Mouse (Mus musculus): ENCODE measurements at regions not wholly inside any gene's neighbourhood (a gene's known extent, or its start where the extent isn't known, plus 50 kb on each side); places are given as distances from the start of the nearest gene placed in this dataset.
A peak's percentile ranks its signal among the peaks of the same experiment; 100 is the strongest.

DNA sequence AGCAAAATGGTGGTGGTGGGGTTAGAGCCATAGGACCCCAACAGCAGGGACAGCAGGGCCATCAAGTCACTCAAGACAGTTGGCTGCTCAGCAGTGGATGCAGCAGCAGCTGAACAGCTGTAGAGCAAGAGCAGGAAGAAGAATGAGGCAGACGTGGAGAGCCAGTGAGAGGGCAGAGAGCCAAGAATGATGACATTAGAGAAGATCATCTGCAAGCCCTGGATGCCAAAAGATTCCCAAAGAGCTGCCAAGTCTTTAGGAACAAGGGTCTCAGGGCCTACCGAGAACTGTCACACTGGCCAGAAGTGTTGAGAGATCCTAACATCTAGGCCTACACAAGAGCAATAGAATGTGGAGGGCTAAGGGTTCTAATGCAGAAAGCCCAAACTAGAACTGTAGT lies 196.4 kb upstream of the Dcbld2 start:
- H3K4me3 ChIP-seq (ENCODE audit: insufficient read depth, low read length): no peak overlapping the region
- no peaks in the 10 kb centered on the region for H3K4me1 ChIP-seq (ENCODE audit: control insufficient read depth, insufficient read depth, low read length)
- TF ChIP-seq CTCF (IDR thresholded peaks at IDR 0.05; ENCODE audit: borderline replicate concordance, insufficient read depth, low read length) (no peak), POLR2A (IDR thresholded peaks at IDR 0.05; ENCODE audit: low read depth, low read length) (no peak)
- H3K27ac ChIP-seq (ENCODE audit: insufficient read depth, low read length): no peak overlapping the region

GRCm38 (mm10) chr16:58234686-58235085 lies 173.6 kb upstream of the Dcbld2 start:
- TF ChIP-seq POLR2A (IDR thresholded peaks at IDR 0.05; ENCODE audit: low read depth, low read length) (no peak), CTCF (IDR thresholded peaks at IDR 0.05; ENCODE audit: borderline replicate concordance, insufficient read depth, low read length) (no peak)
- Histone ChIP-seq H3K27ac (ENCODE audit: insufficient read depth, low read length) (no peak overlapping the region), H3K4me1 (ENCODE audit: control insufficient read depth, insufficient read depth, low read length) (no peaks in the 10 kb centered on the region), H3K4me3 (ENCODE audit: insufficient read depth, low read length) (no peak overlapping the region)

DNA sequence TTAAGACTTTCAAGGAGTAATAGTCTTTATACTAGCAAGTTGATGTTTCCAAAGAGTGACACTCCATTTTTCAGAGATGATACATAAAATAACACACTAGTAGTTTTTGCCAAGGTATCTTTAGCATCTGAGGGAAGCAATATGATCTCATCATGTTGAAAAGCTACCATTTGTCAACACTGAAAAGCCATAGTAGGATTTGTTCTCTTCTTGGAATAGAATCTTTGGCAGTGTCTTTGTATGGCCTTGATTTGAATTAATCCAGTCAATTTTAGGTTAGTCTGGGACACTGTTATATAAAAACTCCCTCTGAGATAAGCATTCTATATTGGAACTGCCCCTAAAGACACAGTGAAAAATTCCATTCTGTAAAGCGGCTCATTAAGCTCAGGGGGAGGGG lies 171.4 kb upstream of the Dcbld2 start:
- H3K4me3 ChIP-seq (ENCODE audit: insufficient read depth, low read length): no peak overlapping the region
- TF ChIP-seq CTCF (IDR thresholded peaks at IDR 0.05; ENCODE audit: borderline replicate concordance, insufficient read depth, low read length) (no peak), POLR2A (IDR thresholded peaks at IDR 0.05; ENCODE audit: low read depth, low read length) (no peak)
- H3K27ac ChIP-seq (ENCODE audit: insufficient read depth, low read length): no peak overlapping the region

DNA sequence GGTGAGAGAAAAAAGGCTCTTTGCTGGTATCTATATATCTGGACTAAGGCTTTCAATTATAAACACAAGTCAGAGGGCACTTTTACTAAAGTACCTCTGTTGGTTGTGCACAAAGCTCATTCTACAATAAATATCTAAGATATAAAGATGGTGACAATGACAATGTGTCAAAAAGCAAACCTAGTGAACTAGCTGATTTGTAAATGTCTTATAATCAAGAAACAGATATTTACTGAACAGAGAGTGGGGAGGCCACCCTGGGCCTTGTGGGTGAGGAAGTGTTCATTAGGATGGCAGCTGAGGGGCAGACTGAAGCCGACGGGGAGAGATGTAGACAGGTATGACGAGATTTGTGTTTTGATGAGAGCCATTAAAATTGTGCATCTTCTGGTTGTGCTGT lies 132.0 kb upstream of the Dcbld2 start:
- peaks cover 4% of the 10 kb centered on the region for H3K4me1 ChIP-seq (ENCODE audit: control insufficient read depth, insufficient read depth, low read length)

More for the DNA sequence above, 171.4 kb upstream of the Dcbld2 start:
- no peaks in the 10 kb centered on the region for H3K4me1 ChIP-seq (ENCODE audit: control insufficient read depth, insufficient read depth, low read length)

GRCm38 (mm10) chr16:58281474-58281873 lies 126.8 kb upstream of the Dcbld2 start:
- no peak overlapping the region for H3K4me3 ChIP-seq (ENCODE audit: insufficient read depth, low read length)
- TF ChIP-seq CTCF (IDR thresholded peaks at IDR 0.05; ENCODE audit: borderline replicate concordance, insufficient read depth, low read length) (no peak), POLR2A (IDR thresholded peaks at IDR 0.05; ENCODE audit: low read depth, low read length) (no peak)
- peaks cover 4% of the 10 kb centered on the region; the same call in 1 of the 2 replicates for H3K4me1 ChIP-seq (ENCODE audit: control insufficient read depth, insufficient read depth, low read length)
- H3K27ac ChIP-seq (ENCODE audit: insufficient read depth, low read length): no peak overlapping the region

More for the DNA sequence above, 132.0 kb upstream of the Dcbld2 start:
- TF ChIP-seq CTCF (IDR thresholded peaks at IDR 0.05; ENCODE audit: borderline replicate concordance, insufficient read depth, low read length) (no peak), POLR2A (IDR thresholded peaks at IDR 0.05; ENCODE audit: low read depth, low read length) (no peak)
- no peak overlapping the region for H3K4me3 ChIP-seq (ENCODE audit: insufficient read depth, low read length)
- no peak overlapping the region for H3K27ac ChIP-seq (ENCODE audit: insufficient read depth, low read length)

DNA sequence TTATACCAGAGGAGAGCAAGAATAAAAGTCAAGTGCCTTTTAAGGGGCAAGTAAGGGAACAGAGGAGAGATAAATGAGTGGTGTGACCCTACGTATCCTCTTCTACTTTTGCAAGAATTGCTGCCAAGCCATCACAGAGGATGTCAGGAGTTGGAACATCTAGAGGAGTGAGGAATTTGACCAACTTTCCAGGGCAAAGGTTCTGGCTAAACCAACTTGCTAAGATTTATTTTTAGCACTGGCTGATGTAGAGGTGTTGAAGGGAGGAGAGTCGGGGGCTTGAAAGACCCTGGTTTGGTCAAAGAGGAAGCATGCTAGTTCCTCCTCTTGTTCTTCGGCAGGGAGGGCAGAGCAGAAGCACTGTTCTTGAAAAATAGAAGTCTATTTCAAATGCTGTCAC lies 113.8 kb upstream of the Dcbld2 start:
- TF ChIP-seq POLR2A (IDR thresholded peaks at IDR 0.05; ENCODE audit: low read depth, low read length) (no peak), CTCF (IDR thresholded peaks at IDR 0.05; ENCODE audit: borderline replicate concordance, insufficient read depth, low read length) (no peak)

GRCm38 (mm10) chr16:58295128-58295527 lies 113.1 kb upstream of the Dcbld2 start:
- Histone ChIP-seq H3K4me1 (ENCODE audit: control insufficient read depth, insufficient read depth, low read length) (peaks cover 8% of the 10 kb centered on the region), H3K27ac (ENCODE audit: insufficient read depth, low read length) (no peak overlapping the region), H3K4me3 (ENCODE audit: insufficient read depth, low read length) (no peak overlapping the region)
- no peak for TF ChIP-seq POLR2A (IDR thresholded peaks at IDR 0.05; ENCODE audit: low read depth, low read length)
- TF ChIP-seq CTCF (IDR thresholded peaks at IDR 0.05; ENCODE audit: borderline replicate concordance, insufficient read depth, low read length): no peak

More for the DNA sequence above, 113.8 kb upstream of the Dcbld2 start:
- Histone ChIP-seq H3K4me1 (ENCODE audit: control insufficient read depth, insufficient read depth, low read length) (peaks cover 6% of the 10 kb centered on the region), H3K27ac (ENCODE audit: insufficient read depth, low read length) (no peak overlapping the region), H3K4me3 (ENCODE audit: insufficient read depth, low read length) (no peak overlapping the region)

GRCm38 (mm10) chr16:58299495-58299894 lies 108.7 kb upstream of the Dcbld2 start:
- H3K4me3 ChIP-seq (ENCODE audit: insufficient read depth, low read length): no peak overlapping the region
- H3K27ac ChIP-seq (ENCODE audit: insufficient read depth, low read length): no peak overlapping the region
- peaks cover 11% of the 10 kb centered on the region for H3K4me1 ChIP-seq (ENCODE audit: control insufficient read depth, insufficient read depth, low read length)
- TF ChIP-seq POLR2A (IDR thresholded peaks at IDR 0.05; ENCODE audit: low read depth, low read length): no peak

DNA sequence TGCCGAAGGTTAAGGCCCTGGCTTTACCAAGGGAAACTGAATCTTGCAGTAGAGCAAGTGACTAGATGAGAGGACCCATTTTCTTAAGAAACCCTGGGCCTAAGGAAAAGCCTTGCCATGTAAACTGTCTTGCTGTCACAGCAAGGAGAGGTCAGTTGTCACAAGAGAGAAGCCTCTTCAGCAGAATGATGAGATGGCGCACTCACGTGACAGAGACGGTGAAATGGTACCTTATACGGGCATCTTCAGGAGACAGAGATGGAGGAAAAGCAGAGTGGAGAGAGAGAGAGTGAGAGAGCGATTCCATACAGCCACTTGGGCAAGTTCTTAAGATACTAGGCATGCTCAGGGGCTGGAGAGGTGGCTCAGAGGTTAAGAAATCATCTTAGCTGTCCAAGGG lies 108.1 kb upstream of the Dcbld2 start:
- TF ChIP-seq POLR2A (IDR thresholded peaks at IDR 0.05; ENCODE audit: low read depth, low read length): no peak
- no peak for TF ChIP-seq CTCF (IDR thresholded peaks at IDR 0.05; ENCODE audit: borderline replicate concordance, insufficient read depth, low read length)
- Histone ChIP-seq H3K27ac (ENCODE audit: insufficient read depth, low read length) (no peak overlapping the region), H3K4me1 (ENCODE audit: control insufficient read depth, insufficient read depth, low read length) (peaks cover 11% of the 10 kb centered on the region), H3K4me3 (ENCODE audit: insufficient read depth, low read length) (no peak overlapping the region)

DNA sequence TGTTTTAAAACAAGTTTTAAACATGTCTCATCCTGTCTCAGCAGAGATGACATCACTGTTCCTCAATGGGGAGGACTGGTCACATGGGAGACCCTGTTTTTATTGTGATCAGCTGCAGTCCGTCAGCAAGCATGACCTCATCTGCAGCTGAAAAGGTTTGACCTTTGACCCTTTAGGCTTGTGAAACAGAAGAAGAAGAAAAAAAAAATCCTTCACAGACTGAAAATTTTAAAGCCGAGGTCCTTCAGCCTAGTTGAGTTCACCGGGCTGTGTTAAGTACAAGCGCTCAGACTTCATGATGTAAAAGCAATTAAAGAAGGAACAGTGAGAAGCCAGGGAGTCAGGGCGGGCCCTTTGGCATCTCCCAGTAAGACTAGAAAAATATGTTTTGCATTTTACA lies 104.7 kb upstream of the Dcbld2 start:
- TF ChIP-seq CTCF (IDR thresholded peaks at IDR 0.05; ENCODE audit: borderline replicate concordance, insufficient read depth, low read length): no peak
- no peak for TF ChIP-seq POLR2A (IDR thresholded peaks at IDR 0.05; ENCODE audit: low read depth, low read length)
- Histone ChIP-seq H3K4me3 (ENCODE audit: insufficient read depth, low read length) (no peak overlapping the region), H3K4me1 (ENCODE audit: control insufficient read depth, insufficient read depth, low read length) (peaks cover 5% of the 10 kb centered on the region), H3K27ac (ENCODE audit: insufficient read depth, low read length) (peak overlapping the region; percentile 27; the same call in 1 of the 2 replicates)

Measured in embryonic fibroblast, embryonic 13.5 days (primary cell).